Mouse (Mus musculus) adrenal gland, adult (tissue): ENCODE results near the gene Naa80.
"Not testable (repeated sequence)": the region's sequence is repeated elsewhere in the genome, so short reads cannot be mapped to it uniquely, and the experiment has no call there.

Experiments
- DNase-seq, 2 experiments: peaks; one replicate each; pipeline ENCODE4 v3.0.0; 2022 to 2023; ENCODE audit warnings: low spot score in 1 of 2; ENCODE audit not compliant: inconsistent age in 2 of 2

Gene Naa80

GRCm38 (mm10) chr9:107571534-107572326 is 7.0 kb upstream of the Naa80 start:
- DNase-seq, result peak in 1 of 2 experiments; percentile 27

- DNase-seq, result no peak
These were observed 6.4 kb upstream of the Naa80 start for GRCm38 (mm10) chr9:107572327-107572662.

- not testable (repeated sequence) for DNase-seq
These were observed 4.9 kb upstream of the Naa80 start for GRCm38 (mm10) chr9:107573774-107574173.

- no peak for DNase-seq
These were observed 2.9 kb upstream of the Naa80 start for GRCm38 (mm10) chr9:107575579-107576356.

GRCm38 (mm10) chr9:107576357-107577107 is 2.2 kb upstream of the Naa80 start, which contains the start of gene Hyal1:
Gene Hyal1 (plus strand): TSS chr9:107576927.
- DNase-seq, result peak; percentile 83 to 95

- DNase-seq, result peak in 1 of 2 experiments; percentile 62
These were observed 816 bp upstream of the Naa80 start for GRCm38 (mm10) chr9:107577871-107578270.

GRCm38 (mm10) chr9:107579023-107579900 is 575 bp downstream of the Naa80 start:
- DNase-seq, result peak; percentile 54 to 78

GRCm38 (mm10) chr9:107580501-107581317 is 2.0 kb downstream of the Naa80 start, which contains the start of gene Hyal3:
Gene Hyal3 (plus strand): TSS chr9:107580818.
- peak; percentile 94 to 97 for DNase-seq

- DNase-seq, result no peak
These were observed 2.9 kb downstream of the Naa80 start for GRCm38 (mm10) chr9:107581584-107581983.

- DNase-seq, result peak in 1 of 2 experiments; percentile 69
These were observed 3.9 kb downstream of the Naa80 start for GRCm38 (mm10) chr9:107582509-107583062.

GRCm38 (mm10) chr9:107583174-107583573 is 4.5 kb downstream of the Naa80 start:
- DNase-seq, result peak in 1 of 2 experiments; percentile 54

- no peak for DNase-seq
These were observed 7.8 kb downstream of the Naa80 start for GRCm38 (mm10) chr9:107586504-107586903.

- DNase-seq, result peak; percentile 97 to 98
These were observed 8.5 kb downstream of the Naa80 start, which contains the start of gene Ifrd2 for GRCm38 (mm10) chr9:107586974-107587832. Gene Ifrd2 (plus strand): TSS chr9:107587642.

- DNase-seq, result no peak
These were observed 9.3 kb downstream of the Naa80 start for GRCm38 (mm10) chr9:107587833-107588639.

- peak in 1 of 2 experiments; percentile 56 for DNase-seq
These were observed 11.5 kb downstream of the Naa80 start for GRCm38 (mm10) chr9:107590058-107590772.

GRCm38 (mm10) chr9:107590773-107591060 is 12.0 kb downstream of the Naa80 start:
- DNase-seq, result no peak
